Mouse (Mus musculus) thymus, adult 2 months (tissue): Measurements from ENCODE around the gene Cplane1.

Experiments
- CTCF ChIP-seq: fragments of 200-500 bp; IDR thresholded peaks from 2 replicates; pipeline ENCODE4 v1.5.1; 2012; ENCODE audit warnings: mild to moderate bottlenecking, control low read depth, low read length, moderate library complexity, borderline replicate concordance; ENCODE audit not compliant: control insufficient read depth, poor library complexity, insufficient read depth; ENCODE audit errors: extremely low read depth
- POLR2A ChIP-seq: fragments of 200-500 bp; IDR thresholded peaks from 2 replicates; pipeline ENCODE4 v1.6.1; 2012; ENCODE audit warnings: mild to moderate bottlenecking, low read length, control low read depth, moderate library complexity; ENCODE audit not compliant: control insufficient read depth, poor library complexity, insufficient read depth; ENCODE audit errors: extremely low read depth

DNA sequence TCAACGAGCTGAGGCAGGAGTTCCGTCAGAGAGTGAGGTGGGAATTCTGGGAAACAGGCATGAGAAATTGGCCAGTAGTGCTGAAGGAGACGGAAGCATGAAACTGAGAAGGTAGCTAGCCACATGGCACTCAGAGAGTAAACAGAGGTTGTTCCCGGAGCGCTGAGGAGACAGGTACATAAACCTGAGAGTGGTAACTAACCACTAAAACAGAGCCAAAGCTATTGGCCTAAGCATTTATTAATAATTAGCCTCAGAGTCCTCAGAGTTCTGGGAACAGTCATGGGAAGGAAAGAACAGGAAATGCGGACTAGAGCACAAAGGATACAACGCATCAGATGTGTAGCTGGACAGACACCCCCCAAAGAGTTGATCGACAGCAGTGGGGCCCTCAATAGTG lies 99.3 kb downstream of the Cplane1 start:
- TF ChIP-seq POLR2A (no peak), CTCF (no peak)
